Mouse (Mus musculus): Measurements from ENCODE around the gene Gpr165. TPM values are rescaled to one million over a fixed set of nuclear protein-coding genes. Genes with fewer than 3 reads are reported as not detected.

The Gpr165 gene
- polyA plus RNA-seq (2015; fragmentation: Nextera tagmentation; extraction: Ambion mirVana): 0.22 and 0.55 TPM in 2 replicates

- WGBS: 18% methylated on average over 16 of the region's 16 CpGs
- no peaks in the 10 kb centered on the region for H3K9me3 ChIP-seq
- H3K4me3 ChIP-seq: peak within 1 kb of the TSS; percentile 36
- no peak within 1 kb of the TSS for H3K27ac ChIP-seq
- ATAC-seq (ENCODE audit: low FRiP score, low read depth): peak; percentile 96
- no peaks in the 10 kb centered on the region for H3K36me3 ChIP-seq
- H3K9ac ChIP-seq: peak within 1 kb of the TSS; percentile 43; the same call in 1 of the 2 replicates
- peak within 1 kb of the TSS; percentile 62 for H3K4me2 ChIP-seq (replicated peaks)
- no peaks in the 10 kb centered on the region for H3K4me1 ChIP-seq
- no peaks in the 10 kb centered on the region for H3K27me3 ChIP-seq
These were observed at the start of gene Gpr165 for GRCm38 (mm10) chrX:96712907-96713774. Gene Gpr165 (plus strand): TSS chrX:96713441.

- H3K4me3 ChIP-seq: no peak overlapping the region
- WGBS: 47% methylated on average over 1 of the region's 1 CpGs
- H3K4me2 ChIP-seq (replicated peaks): no peak overlapping the region
- H3K36me3 ChIP-seq: no peaks in the 10 kb centered on the region
- no peak overlapping the region for H3K27ac ChIP-seq
- no peak for ATAC-seq (ENCODE audit: low FRiP score, low read depth)
- H3K4me1 ChIP-seq: no peaks in the 10 kb centered on the region
- H3K9me3 ChIP-seq: no peaks in the 10 kb centered on the region
- no peak overlapping the region for H3K9ac ChIP-seq
- no peaks in the 10 kb centered on the region for H3K27me3 ChIP-seq
These were observed 38.4 kb upstream of the Gpr165 start for GRCm38 (mm10) chrX:96674871-96675270.

All from limb, embryonic 13.5 days (tissue).